Mouse (Mus musculus): Measurements from ENCODE around the gene Slamf8.

DNA sequence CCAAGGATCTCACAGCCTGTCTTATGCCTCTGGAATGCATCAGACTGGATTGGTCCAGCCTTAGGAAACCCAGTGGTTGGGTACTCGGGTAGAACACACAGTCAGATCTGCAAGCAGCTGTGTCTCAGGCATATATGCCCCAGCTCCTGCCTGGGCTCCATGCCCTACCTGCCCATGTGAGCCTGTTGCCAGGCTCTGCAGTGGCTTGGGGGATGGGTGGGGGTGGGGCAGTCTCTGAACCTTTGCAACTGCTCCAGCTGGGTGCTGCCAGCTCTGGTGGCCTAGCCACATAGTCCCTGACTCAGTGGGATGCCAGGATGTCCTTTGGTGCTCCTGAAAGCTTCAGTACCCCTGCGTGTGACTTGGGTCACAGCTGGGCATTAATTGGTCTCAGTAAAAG, 41.1 kb downstream of the Slamf8 start:
- TF ChIP-seq CTCF (IDR thresholded peaks at IDR 0.05; ENCODE audit: low read depth, low read length) (no peak), POLR2A (IDR thresholded peaks at IDR 0.05; ENCODE audit: extremely low read depth, insufficient read depth, low read length) (no peak)

Data from liver, adult 2 months (tissue).